Mouse (Mus musculus): ENCODE data around the gene Sccpdh.

- TF ChIP-seq POLR2A (IDR thresholded peaks at IDR 0.05; ENCODE audit: insufficient read depth, low read length) (no peak), CTCF (IDR thresholded peaks at IDR 0.05; ENCODE audit: low read depth, low read length) (no peak), EP300 (IDR thresholded peaks at IDR 0.05; ENCODE audit: insufficient read depth, low read depth, low read length) (no peak)
These were observed 33.9 kb upstream of the Sccpdh start for GRCm38 (mm10) chr1:179634159-179634558.

Measured in ES-Bruce4 (cell line).